8 mouse cellular contexts compared by ENCODE assay signal in genomic region chr1:74783554-74783953, GRCm38 (mm10). TPM values are rescaled to one million over a fixed set of nuclear protein-coding genes. Genes with fewer than 3 reads are reported as not detected.
DNase-seq lines count a peak whose midpoint lies in the region; ATAC-seq lines count a peak whose summit lies in the region.

No protein-coding gene starts in this region.

- peaks cover 20% of the 10 kb centered on the region for H3K4me1 ChIP-seq in heart, embryonic 13.5 days
- H3K4me1 ChIP-seq in embryonic facial prominence, embryonic 10.5 days, result peaks cover 42% of the 10 kb centered on the region
- peaks cover 14% of the 10 kb centered on the region for H3K4me1 ChIP-seq in hindbrain, embryonic 16.5 days (ENCODE audit: control insufficient read depth, insufficient read depth, low read depth, low read length)
- peaks cover 18% of the 10 kb centered on the region for H3K4me1 ChIP-seq in midbrain, embryonic 15.5 days

- H3K4me3 ChIP-seq in heart, embryonic 13.5 days, result peak overlapping the region; percentile 55
- peak overlapping the region; percentile 61 for H3K4me3 ChIP-seq in embryonic facial prominence, embryonic 10.5 days
- peak overlapping the region; percentile 48 for H3K4me3 ChIP-seq in hindbrain, embryonic 16.5 days (ENCODE audit: low read length)
- H3K4me3 ChIP-seq in midbrain, embryonic 15.5 days, result peak overlapping the region; percentile 45

- peaks cover 95% of the 10 kb centered on the region for H3K27me3 ChIP-seq in heart, embryonic 13.5 days (replicated peaks)
- peaks cover 99% of the 10 kb centered on the region for H3K27me3 ChIP-seq in embryonic facial prominence, embryonic 10.5 days (replicated peaks; ENCODE audit: low read depth, poor library complexity, severe bottlenecking)
- H3K27me3 ChIP-seq in hindbrain, embryonic 16.5 days (replicated peaks; ENCODE audit: control insufficient read depth, insufficient read depth, low read length), result peaks cover 66% of the 10 kb centered on the region
- H3K27me3 ChIP-seq in midbrain, embryonic 15.5 days (replicated peaks), result peaks cover 86% of the 10 kb centered on the region

- H3K9me3 ChIP-seq in heart, embryonic 13.5 days, result 0 out of 2 replicates have a peak, but pooled peaks cover 5% of the 10 kb centered on the region
- no peaks in the 10 kb centered on the region for H3K9me3 ChIP-seq in embryonic facial prominence, embryonic 10.5 days
- H3K9me3 ChIP-seq in hindbrain, embryonic 16.5 days (ENCODE audit: control insufficient read depth, low read length), result no peaks in the 10 kb centered on the region
- H3K9me3 ChIP-seq in midbrain, embryonic 15.5 days, result no peaks in the 10 kb centered on the region

- H3K27ac ChIP-seq in heart, embryonic 13.5 days (replicated peaks), result no peak overlapping the region
- no peak overlapping the region for H3K27ac ChIP-seq in embryonic facial prominence, embryonic 10.5 days (replicated peaks)
- no peak overlapping the region for H3K27ac ChIP-seq in hindbrain, embryonic 16.5 days (ENCODE audit: low read depth, low read length)
- H3K27ac ChIP-seq in midbrain, embryonic 15.5 days, result no peak overlapping the region

- 6% methylated on average over 13 of the region's 13 CpGs for WGBS in heart, embryonic 13.5 days
- WGBS in embryonic facial prominence, embryonic 10.5 days, result 2% methylated on average over 13 of the region's 13 CpGs
- WGBS in hindbrain, embryonic 16.5 days, result 1% methylated on average over 13 of the region's 13 CpGs
- 1% methylated on average over 13 of the region's 13 CpGs for WGBS in midbrain, embryonic 15.5 days

- no peaks in the 10 kb centered on the region for H3K36me3 ChIP-seq in heart, embryonic 13.5 days
- H3K36me3 ChIP-seq in embryonic facial prominence, embryonic 10.5 days (replicated peaks), result no peaks in the 10 kb centered on the region
- no peaks in the 10 kb centered on the region for H3K36me3 ChIP-seq in hindbrain, embryonic 16.5 days (ENCODE audit: control insufficient read depth, insufficient read depth, low read length)
- H3K36me3 ChIP-seq in midbrain, embryonic 15.5 days (replicated peaks), result no peaks in the 10 kb centered on the region

- peak overlapping the region; percentile 25; the same call in 1 of the 2 replicates for H3K9ac ChIP-seq in heart, embryonic 13.5 days
- H3K9ac ChIP-seq in hindbrain, embryonic 16.5 days (ENCODE audit: low read depth, low read length), result no peak overlapping the region
- H3K9ac ChIP-seq in midbrain, embryonic 15.5 days, result no peak overlapping the region

- ATAC-seq in heart, embryonic 13.5 days (ENCODE audit: extremely low read depth, insufficient number of reproducible peaks, low FRiP score, low TSS enrichment), result no peak
- ATAC-seq in hindbrain, embryonic 16.5 days, result no peak
- ATAC-seq in midbrain, embryonic 15.5 days (replicated peaks), result 0 out of 2 replicates have a peak, but pooled peaks have one; percentile 25

- peak overlapping the region; percentile 89 for H3K4me2 ChIP-seq in heart, embryonic 13.5 days
- H3K4me2 ChIP-seq in hindbrain, embryonic 16.5 days (ENCODE audit: low read length), result peak overlapping the region; percentile 85
- H3K4me2 ChIP-seq in midbrain, embryonic 15.5 days, result peak overlapping the region; percentile 68

- no peak for DNase-seq in heart, adult 8-10 months (ENCODE audit: low spot score)
- DNase-seq in embryonic facial prominence, embryonic 10.5 days (ENCODE audit: low spot score), result no peak
- DNase-seq in ovary, postnatal 10 days (ENCODE audit: low spot score), result no peak
- DNase-seq in testis, postnatal 10 days (ENCODE audit: low spot score), result no peak
- DNase-seq in adipocyte (ENCODE audit: low spot score), result no peak

RNA-seq across cellular contexts. Expression of gene Wnt10a, which starts 7.8 kb away (rescaled TPM):
- not detected in 2 replicates for polyA plus RNA-seq in heart, embryonic 13.5 days (2015; fragmentation: Nextera tagmentation; extraction: Ambion mirVana)
- total RNA-seq in heart, adult 8-10 months (2022), result not detected
- 0.70 and 1.2 TPM in 2 replicates for polyA plus RNA-seq in embryonic facial prominence, embryonic 10.5 days (2016; fragmentation: Nextera tagmentation; extraction: Ambion mirVana)
- polyA plus RNA-seq in hindbrain, embryonic 16.5 days (2015; fragmentation: Nextera tagmentation; extraction: Ambion mirVana), result 0.40 TPM in 2 replicates
- polyA plus RNA-seq in midbrain, embryonic 15.5 days (2015; fragmentation: Nextera tagmentation; extraction: Ambion mirVana), result 0.34 and 0.37 TPM in 2 replicates

RNA-seq across cellular contexts. Expression of gene Wnt6, which starts 11.9 kb away (rescaled TPM):
- 0.31 and 0.36 TPM in 2 replicates for polyA plus RNA-seq in heart, embryonic 13.5 days (2015; fragmentation: Nextera tagmentation; extraction: Ambion mirVana)
- total RNA-seq in heart, adult 8-10 months (2022), result under 1 TPM; 0.16 to 0.69 (median 0.26) TPM
- 26.5 and 26.6 TPM in 2 replicates for polyA plus RNA-seq in embryonic facial prominence, embryonic 10.5 days (2016; fragmentation: Nextera tagmentation; extraction: Ambion mirVana)
- polyA plus RNA-seq in hindbrain, embryonic 16.5 days (2015; fragmentation: Nextera tagmentation; extraction: Ambion mirVana), result 4.9 and 6.1 TPM in 2 replicates
- polyA plus RNA-seq in midbrain, embryonic 15.5 days (2015; fragmentation: Nextera tagmentation; extraction: Ambion mirVana), result 5.6 and 7.2 TPM in 2 replicates

RNA-seq across cellular contexts. Expression of gene Prkag3, which starts 34.5 kb away (rescaled TPM):
- polyA plus RNA-seq in heart, embryonic 13.5 days (2015; fragmentation: Nextera tagmentation; extraction: Ambion mirVana), result 4.2 and 7.2 TPM in 2 replicates
- total RNA-seq in heart, adult 8-10 months (2022), result 1 to 10 TPM; 1.6 to 4.1 (median 2.2) TPM
- 0.11 TPM in 1 of 2 replicates, not detected in the other for polyA plus RNA-seq in embryonic facial prominence, embryonic 10.5 days (2016; fragmentation: Nextera tagmentation; extraction: Ambion mirVana)
- polyA plus RNA-seq in hindbrain, embryonic 16.5 days (2015; fragmentation: Nextera tagmentation; extraction: Ambion mirVana), result 0.13 and 0.36 TPM in 2 replicates
- not detected in 2 replicates for polyA plus RNA-seq in midbrain, embryonic 15.5 days (2015; fragmentation: Nextera tagmentation; extraction: Ambion mirVana)
